Mouse (Mus musculus) stomach, embryonic 16.5 days (tissue): ENCODE results near the gene Rgs6. TPM values are rescaled to one million over a fixed set of nuclear protein-coding genes. Genes with fewer than 3 reads are reported as not detected.

Source experiments
- ATAC-seq: fragments of 200-750 bp; cut with Nextera tagmentation; 2 replicates; pipeline ENCODE4 v1.8.0; 2017; ENCODE audit warnings: moderate number of reproducible peaks, moderate TSS enrichment; ENCODE audit not compliant: insufficient read depth, low FRiP score
- H3K27ac ChIP-seq: fragments of 300-500 bp; sonication (generic); 2 replicates; pipeline ENCODE4 v1.5.1; 2014; ENCODE audit warnings: low read length
- H3K27me3 ChIP-seq: fragments of 300-500 bp; sonication (generic); 2 replicates; pipeline ENCODE4 v1.6.1; 2014; ENCODE audit warnings: low read length, control low read depth, mixed read lengths; ENCODE audit not compliant: control insufficient read depth, insufficient read depth
- H3K36me3 ChIP-seq: fragments of 300-500 bp; sonication (generic); 2 replicates; pipeline ENCODE4 v1.6.1; 2014; ENCODE audit warnings: low read length; ENCODE audit not compliant: control insufficient read depth, insufficient read depth
- H3K4me1 ChIP-seq: fragments of 300-500 bp; sonication (generic); 2 replicates; pipeline ENCODE4 v1.6.1; 2014; ENCODE audit warnings: low read length, control low read depth, mixed read lengths; ENCODE audit not compliant: control insufficient read depth, insufficient read depth
- H3K4me2 ChIP-seq: fragments of 300-500 bp; sonication (generic); 2 replicates; pipeline ENCODE4 v1.6.1; 2014; ENCODE audit warnings: low read depth, low read length, mixed read lengths
- H3K4me3 ChIP-seq: fragments of 300-500 bp; sonication (generic); replicated peaks from 2 replicates; pipeline ENCODE4 v1.5.1; 2014; ENCODE audit warnings: mild to moderate bottlenecking, low read length
- H3K9ac ChIP-seq: fragments of 300-500 bp; sonication (generic); 2 replicates; pipeline ENCODE4 v1.6.1; 2014; ENCODE audit warnings: low read length
- H3K9me3 ChIP-seq: fragments of 300-500 bp; sonication (generic); replicated peaks from 2 replicates; pipeline ENCODE4 v1.6.1; 2016; ENCODE audit warnings: low read length, control low read depth; ENCODE audit not compliant: control insufficient read depth
- WGBS: fragments of 180-500 bp; shearing (Covaris S2); extraction: QIAGEN DNeasy Blood & Tissue Kit; methylation state at CpG from one replicate; pipeline ENCODE4 v1.1.7; 2014; 5-methylcytosine and 5-hydroxymethylcytosine counted together
- polyA plus RNA-seq: library from polyadenylated mRNA; unstranded; fragments of >200 nt; fragmentation: Nextera tagmentation; extraction: Ambion mirVana; gene quantifications from 2 replicates; pipeline ENCODE4 v1.2.1, GENCODE M21; 2015

Gene Rgs6
- polyA plus RNA-seq, 1 experiment from 2014 or later, result 1.5 TPM

- Histone ChIP-seq H3K27ac (no peak overlapping the region), H3K4me1 (no peaks in the 10 kb centered on the region), H3K4me3 (no peak overlapping the region), H3K36me3 (no peaks in the 10 kb centered on the region), H3K9me3 (no peaks in the 10 kb centered on the region), H3K4me2 (no peak overlapping the region), H3K27me3 (no peaks in the 10 kb centered on the region), H3K9ac (no peak overlapping the region)
- WGBS, result 93% methylated on average over 9 of the region's 9 CpGs
- no peak for ATAC-seq
These were observed 458.6 kb downstream of the Rgs6 start for GRCm38 (mm10) chr12:83046734-83047133.

- no peaks in the 10 kb centered on the region for H3K36me3 ChIP-seq
- H3K4me3 ChIP-seq, result no peak overlapping the region
- no peak overlapping the region for H3K4me2 ChIP-seq
- no peak overlapping the region for H3K9ac ChIP-seq
- H3K27me3 ChIP-seq, result no peaks in the 10 kb centered on the region
- 75% methylated on average over 7 of the region's 7 CpGs for WGBS
- no peaks in the 10 kb centered on the region for H3K9me3 ChIP-seq
- H3K27ac ChIP-seq, result no peak overlapping the region
- no peaks in the 10 kb centered on the region for H3K4me1 ChIP-seq
- ATAC-seq, result no peak
These were observed 459.6 kb downstream of the Rgs6 start for GRCm38 (mm10) chr12:83047710-83048109.

- H3K4me2 ChIP-seq, result no peak overlapping the region
- no peaks in the 10 kb centered on the region for H3K27me3 ChIP-seq
- no peaks in the 10 kb centered on the region for H3K4me1 ChIP-seq
- ATAC-seq, result no peak
- 63% methylated on average over 8 of the region's 8 CpGs for WGBS
- no peaks in the 10 kb centered on the region for H3K36me3 ChIP-seq
- H3K27ac ChIP-seq, result no peak overlapping the region
- no peak overlapping the region for H3K9ac ChIP-seq
- H3K4me3 ChIP-seq, result no peak overlapping the region
- 0 out of 2 replicates have a peak, but pooled peaks cover 4% of the 10 kb centered on the region for H3K9me3 ChIP-seq
These were observed 462.4 kb downstream of the Rgs6 start for GRCm38 (mm10) chr12:83050514-83050913.

GRCm38 (mm10) chr12:83052391-83052790 lies 464.3 kb downstream of the Rgs6 start:
- Histone ChIP-seq H3K36me3 (no peaks in the 10 kb centered on the region), H3K4me2 (no peak overlapping the region), H3K9me3 (0 out of 2 replicates have a peak, but pooled peaks cover 4% of the 10 kb centered on the region), H3K4me1 (no peaks in the 10 kb centered on the region), H3K9ac (no peak overlapping the region), H3K27ac (no peak overlapping the region), H3K27me3 (no peaks in the 10 kb centered on the region), H3K4me3 (no peak overlapping the region)
- no peak for ATAC-seq
- 46% methylated on average over 4 of the region's 4 CpGs for WGBS

- Histone ChIP-seq H3K27me3 (no peaks in the 10 kb centered on the region), H3K4me2 (no peak overlapping the region), H3K4me1 (no peaks in the 10 kb centered on the region), H3K4me3 (no peak overlapping the region), H3K9me3 (0 out of 2 replicates have a peak, but pooled peaks cover 4% of the 10 kb centered on the region), H3K36me3 (no peaks in the 10 kb centered on the region), H3K9ac (no peak overlapping the region), H3K27ac (no peak overlapping the region)
- no peak for ATAC-seq
- 73% methylated on average over 5 of the region's 5 CpGs for WGBS
These were observed 467.6 kb downstream of the Rgs6 start for GRCm38 (mm10) chr12:83055690-83056089.

GRCm38 (mm10) chr12:83066426-83066825 lies 478.3 kb downstream of the Rgs6 start:
- no peak for ATAC-seq
- H3K4me2 ChIP-seq, result no peak overlapping the region
- H3K4me3 ChIP-seq, result no peak overlapping the region
- no peaks in the 10 kb centered on the region for H3K9me3 ChIP-seq
- H3K4me1 ChIP-seq, result no peaks in the 10 kb centered on the region
- H3K27me3 ChIP-seq, result no peaks in the 10 kb centered on the region
- H3K9ac ChIP-seq, result no peak overlapping the region
- H3K27ac ChIP-seq, result no peak overlapping the region
- no peaks in the 10 kb centered on the region for H3K36me3 ChIP-seq
- 71% methylated on average over 6 of the region's 6 CpGs for WGBS

GRCm38 (mm10) chr12:83070848-83071247 lies 482.8 kb downstream of the Rgs6 start:
- H3K9me3 ChIP-seq, result no peaks in the 10 kb centered on the region
- no peak for ATAC-seq
- H3K4me3 ChIP-seq, result no peak overlapping the region
- no peak overlapping the region for H3K4me2 ChIP-seq
- H3K4me1 ChIP-seq, result peaks cover 16% of the 10 kb centered on the region
- 48% methylated on average over 5 of the region's 5 CpGs for WGBS
- no peak overlapping the region for H3K27ac ChIP-seq
- no peak overlapping the region for H3K9ac ChIP-seq
- H3K36me3 ChIP-seq, result no peaks in the 10 kb centered on the region
- no peaks in the 10 kb centered on the region for H3K27me3 ChIP-seq

GRCm38 (mm10) chr12:83072181-83072887 lies 484.2 kb downstream of the Rgs6 start:
- H3K4me3 ChIP-seq, result no peak overlapping the region
- H3K27me3 ChIP-seq, result no peaks in the 10 kb centered on the region
- H3K4me2 ChIP-seq, result no peak overlapping the region
- no peaks in the 10 kb centered on the region for H3K9me3 ChIP-seq
- peaks cover 16% of the 10 kb centered on the region for H3K4me1 ChIP-seq
- WGBS, result 22% methylated on average over 3 of the region's 3 CpGs
- ATAC-seq, result no peak
- no peak overlapping the region for H3K27ac ChIP-seq
- no peak overlapping the region for H3K9ac ChIP-seq
- no peaks in the 10 kb centered on the region for H3K36me3 ChIP-seq

- no peak overlapping the region for H3K4me3 ChIP-seq
- H3K9me3 ChIP-seq, result no peaks in the 10 kb centered on the region
- no peaks in the 10 kb centered on the region for H3K36me3 ChIP-seq
- ATAC-seq, result peak; percentile 96
- H3K4me2 ChIP-seq, result no peak overlapping the region
- no peaks in the 10 kb centered on the region for H3K27me3 ChIP-seq
- no peak overlapping the region; the same call in 1 of the 2 replicates for H3K9ac ChIP-seq
- peak overlapping the region; percentile 46 for H3K27ac ChIP-seq
- peaks cover 16% of the 10 kb centered on the region for H3K4me1 ChIP-seq
- WGBS, result 25% methylated on average over 13 of the region's 13 CpGs
These were observed 485.1 kb downstream of the Rgs6 start for GRCm38 (mm10) chr12:83072951-83073878.
